8 mouse cellular contexts compared by ENCODE assay signal in the genomic region with DNA sequence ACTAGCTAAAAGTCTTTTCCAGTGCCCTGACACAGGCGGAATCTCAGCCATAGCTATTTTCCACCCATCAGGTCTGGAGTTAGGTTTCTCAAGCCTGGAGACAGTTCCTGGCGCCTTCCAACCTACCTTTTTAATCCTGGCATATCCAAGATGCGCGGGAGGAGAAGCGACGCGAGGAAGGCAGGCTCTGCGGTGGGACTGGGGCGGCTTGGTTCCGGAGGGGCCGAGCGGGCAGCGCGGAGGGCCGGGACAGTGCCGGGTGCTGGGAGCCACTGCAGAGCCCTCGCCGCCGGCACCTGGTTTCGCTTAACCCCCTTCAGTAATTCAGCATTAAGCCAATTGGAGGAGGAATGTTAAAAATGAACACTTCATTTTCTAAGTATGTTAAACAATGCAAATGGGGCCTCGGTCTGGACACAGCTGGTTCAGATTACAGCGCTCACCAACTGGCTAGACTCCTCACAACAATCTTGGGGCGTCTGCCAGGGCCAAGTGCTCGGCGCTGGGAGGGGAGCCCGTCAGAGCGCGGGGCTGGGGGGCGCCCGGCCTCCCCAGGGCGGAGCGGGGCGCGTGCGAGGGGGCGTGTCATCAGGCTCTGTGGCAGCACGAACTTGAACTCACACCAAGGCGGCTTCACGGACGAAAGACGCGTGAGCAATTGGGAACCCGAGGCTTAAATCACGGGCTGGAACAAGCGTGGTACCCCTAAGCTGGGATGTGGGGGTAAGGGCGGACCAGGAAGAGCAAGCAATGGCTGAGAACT. TPM values are rescaled to one million over a fixed set of nuclear protein-coding genes. Genes with fewer than 3 reads are reported as not detected.
DNase-seq lines count a peak whose midpoint lies in the region; ATAC-seq and TF ChIP-seq lines count a peak whose summit lies in the region.

A gene (minus strand): TSS at position 448 of the 763 bp plus-strand sequence.

- no peak for DNase-seq in CH12.LX (ENCODE audit: extremely low read depth)
- DNase-seq in adrenal gland, adult 2 months = peak; percentile 54
- DNase-seq in forebrain, embryonic 14.5 days (ENCODE audit: low spot score) = peak; percentile 59
- DNase-seq in heart, postnatal 36 days = peak; percentile 64 to 70
- no peak for DNase-seq in large intestine, adult 2 months (ENCODE audit: low read depth, low spot score)
- peak; percentile 27 for DNase-seq in right cerebral cortex, postnatal 25 days
- DNase-seq in spleen, postnatal 14 days (ENCODE audit: low spot score in 2 of 2) = no peak

- ATAC-seq in forebrain, embryonic 14.5 days = peak; percentile 71

- H3K27ac ChIP-seq in CH12.LX (ENCODE audit: insufficient read depth, low read depth) (no peak within 1 kb of the TSS), macrophage (no peak within 1 kb of the TSS)
- H3K27ac ChIP-seq in forebrain, embryonic 14.5 days (ENCODE audit: low read depth, low read length) = no peak within 1 kb of the TSS

- H3K36me3 ChIP-seq in CH12.LX (replicated peaks in 1 of 2; ENCODE audit: control insufficient read depth in 1 of 2, insufficient read depth in 1 of 2, low read length in 1 of 2) (no peaks in the 10 kb centered on the region), macrophage (ENCODE audit: inconsistent target) (no peaks in the 10 kb centered on the region)
- no peaks in the 10 kb centered on the region for H3K36me3 ChIP-seq in forebrain, embryonic 14.5 days (ENCODE audit: control insufficient read depth, insufficient read depth, low read length)

- peaks cover 3 to 5% of the 10 kb centered on the region in 2 experiments; a peak in 2 of 4 replicates for H3K4me1 ChIP-seq in CH12.LX (ENCODE audit: control insufficient read depth in 1 of 2, insufficient read depth in 2 of 2)
- H3K4me1 ChIP-seq in forebrain, embryonic 14.5 days (ENCODE audit: control insufficient read depth, insufficient read depth, low read length) = peaks cover 3% of the 10 kb centered on the region; the same call in 1 of the 2 replicates

- no peak for TF ChIP-seq CTCF in CH12.LX (conservative IDR thresholded peaks at IDR 0.05 in 1 of 2, IDR thresholded peaks at IDR 0.05 in 1 of 2; ENCODE audit: low read depth in 2 of 2, low read length in 2 of 2)

- no peaks in the 10 kb centered on the region for H3K9me3 ChIP-seq in CH12.LX (replicated peaks; ENCODE audit: low read length)
- H3K9me3 ChIP-seq in forebrain, embryonic 14.5 days (replicated peaks; ENCODE audit: control insufficient read depth, low read length) = no peaks in the 10 kb centered on the region

- no peaks in the 10 kb centered on the region for H3K79me2 ChIP-seq in CH12.LX (replicated peaks; ENCODE audit: control insufficient read depth, extremely low read depth, insufficient read depth, poor library complexity, severe bottlenecking)
- H3K79me2 ChIP-seq in macrophage (ENCODE audit: inconsistent target) = no peaks in the 10 kb centered on the region

- no peaks in the 10 kb centered on the region for H3K27me3 ChIP-seq in CH12.LX (replicated peaks)
- no peaks in the 10 kb centered on the region for H3K27me3 ChIP-seq in forebrain, embryonic 14.5 days (replicated peaks; ENCODE audit: control insufficient read depth, insufficient read depth, low read length)

- peak within 1 kb of the TSS; percentile 55 for H3K9ac ChIP-seq in CH12.LX (ENCODE audit: insufficient read depth, low read depth)
- H3K9ac ChIP-seq in forebrain, embryonic 14.5 days (ENCODE audit: low read length) = peak within 1 kb of the TSS; percentile 48

- no peak for TF ChIP-seq POLR2A in CH12.LX (IDR thresholded peaks at IDR 0.05; ENCODE audit: low read depth, low read length)

- peak within 1 kb of the TSS; percentile 77 for H3K4me2 ChIP-seq in CH12.LX (ENCODE audit: insufficient read depth, low read depth, poor library complexity, severe bottlenecking)
- peak within 1 kb of the TSS; percentile 76 for H3K4me2 ChIP-seq in forebrain, embryonic 14.5 days (ENCODE audit: low read length)

- 1% methylated on average over 46 of the region's 46 CpGs for WGBS in forebrain, embryonic 14.5 days
- 1% methylated on average over 46 of the region's 46 CpGs for WGBS in large intestine, adult 2 months
- WGBS in macrophage (ENCODE audit: missing documents) = 2% methylated on average over 46 of the region's 46 CpGs

- TF ChIP-seq EP300 in CH12.LX (IDR thresholded peaks at IDR 0.05; ENCODE audit: low read length) = no peak

- intact Hi-C loops in heart, postnatal 36 days (cut with DNase I) = no loop called here

- no peak for TF ChIP-seq RAD21 in CH12.LX (IDR thresholded peaks at IDR 0.05; ENCODE audit: low read depth, low read length)

- peak within 1 kb of the TSS in 2 of 3 experiments; percentile 46 to 60 for H3K4me3 ChIP-seq in CH12.LX (replicated peaks in 1 of 3; ENCODE audit: low read depth in 2 of 3, low read length in 2 of 3, poor library complexity in 1 of 3)
- H3K4me3 ChIP-seq in forebrain, embryonic 14.5 days (ENCODE audit: low read depth, low read length) = peak within 1 kb of the TSS; percentile 40
- peak within 1 kb of the TSS; percentile 23; the same call in 1 of the 2 replicates for H3K4me3 ChIP-seq in macrophage (ENCODE audit: inconsistent target)

- in situ Hi-C loops in CH12.LX (cut with MboI; ENCODE audit: low pct_ligation_motif_present, low pct_unique_long_range_greater_than_20kb, low sequenced_read_pairs) = loop anchor here (25.0 kb wide), 1 partner anchor 369 kb away; no protein-coding TSS in a partner anchor

- dilution Hi-C loops in CH12.LX (cut with MboI; ENCODE audit: extremely low pct_ligation_motif_present, extremely low pct_unique_long_range_greater_than_20kb, low sequenced_read_pairs) = no loop called here

TF ChIP-seq in CH12.LX, 34 proteins besides CTCF, POLR2A, EP300 and RAD21:
- TF ChIP-seq KAT2A (IDR thresholded peaks at IDR 0.05; ENCODE audit: insufficient replicate concordance, low read length) (no peak), JUND (conservative IDR thresholded peaks at IDR 0.05; ENCODE audit: low read depth, low read length) (no peak), ETS1 (conservative IDR thresholded peaks at IDR 0.05; ENCODE audit: low read depth, low read length) (no peak), ELF1 (IDR thresholded peaks at IDR 0.05; ENCODE audit: low read depth, low read length) (0 out of 2 replicates have a peak, but pooled peaks have one; percentile 15), TBP (conservative IDR thresholded peaks at IDR 0.05; ENCODE audit: low read depth, low read length) (no peak), BHLHE40 (IDR thresholded peaks at IDR 0.05; ENCODE audit: low read depth, low read length) (peak; percentile 57)

RNA-seq across cellular contexts. Expression of the gene that starts here (rescaled TPM):
- total RNA-seq in CH12.LX (2012; rRNA removed) (0.46 and 3.2 TPM in 2 replicates), CH12.LX (2014; rRNA removed) (0.11 and 0.12 TPM in 2 replicates)
- polyA plus RNA-seq in CH12.LX (2012; ENCODE audit: insufficient read length, low read depth) (0.04 and 0.11 TPM in 2 replicates), macrophage (2018) (0.64 to 4.7 TPM (median 1.5 TPM) in 3 replicates)
- 10 to 100 TPM; 63.0 to 64.3 TPM for total RNA-seq in adrenal gland, adult 2 months (2021)
- polyA plus RNA-seq in adrenal gland, adult 2 months (2012; rRNA removed) = 29.1 and 29.6 TPM in 2 replicates
- polyA plus RNA-seq in forebrain, embryonic 14.5 days (2014; fragmentation: Nextera tagmentation; extraction: Ambion mirVana) = 5.3 and 9.9 TPM in 2 replicates
- total RNA-seq in heart, postnatal 36 days (2021) = 10 to 100 TPM; 27.7 to 29.8 TPM
- 17.2 and 27.3 TPM in 2 replicates for polyA plus RNA-seq in large intestine, adult 2 months (2012; rRNA removed)
- 10 to 100 TPM in 1 of 26 experiments, 1 to 10 TPM in 6, under 1 TPM in 11, not detected in 8; 0.19 to 43.4 (median 0.70) TPM for total RNA-seq in macrophage (2018; cell fraction: chromatin; rRNA removed)
- 1 to 10 TPM in 13 of 26 experiments, under 1 TPM in 13; 0.20 to 10.0 (median 2.4) TPM for total RNA-seq in macrophage (2018; cell fraction: cytosol; rRNA removed)
- total RNA-seq in macrophage (2018; cell fraction: nucleus; rRNA removed) = 1 to 10 TPM in 13 of 26 experiments, under 1 TPM in 12, not detected in 1; 0.17 to 7.8 (median 1.1) TPM

Comparison
In these comparisons a context has a peak if more than half of its experiments do, and no peak if none do; other contexts are left out.
1. RNA of the gene that starts here (total RNA-seq): 63.0 to 64.3 TPM in adrenal gland, adult 2 months and 27.7 to 29.8 TPM in heart, postnatal 36 days; 0.11 to 3.2 TPM in CH12.LX; every median in the first group is over 4 times any median in the second.
2. DNase-seq: peak in adrenal gland, adult 2 months (single experiment), forebrain, embryonic 14.5 days (single experiment), heart, postnatal 36 days (2 of 2) and right cerebral cortex, postnatal 25 days (single experiment); none in CH12.LX (single experiment), large intestine, adult 2 months (single experiment) and spleen, postnatal 14 days (0 of 2).
3. Peak in every context shown above with its lines, with median percentiles within 50 percentile points of each other: H3K4me3 ChIP-seq.